Mouse (Mus musculus): ENCODE measurements around the gene Cul3. TPM values are rescaled to one million over a fixed set of nuclear protein-coding genes. Genes with fewer than 3 reads are reported as not detected.
A peak's percentile ranks its signal among the peaks of the same experiment; 100 is the strongest.

Gene Cul3
- polyA plus RNA-seq, 1 experiment from 2014 or later, result 16.7 TPM

GRCm38 (mm10) chr1:80258632-80259031, 81.6 kb downstream of the Cul3 start:
- Histone ChIP-seq H3K4me1 (ENCODE audit: insufficient read depth) (no peaks in the 10 kb centered on the region), H3K9ac (replicated peaks) (no peak overlapping the region), H3K4me2 (ENCODE audit: low read depth, low read length) (no peak overlapping the region), H3K27ac (ENCODE audit: low read depth) (no peak overlapping the region), H3K4me3 (ENCODE audit: low read depth, low read length) (no peak overlapping the region), H3K36me3 (replicated peaks; ENCODE audit: insufficient read depth, low read length) (no peaks in the 10 kb centered on the region), H3K9me3 (ENCODE audit: low read length) (no peaks in the 10 kb centered on the region), H3K27me3 (ENCODE audit: insufficient read depth, low read length) (no peaks in the 10 kb centered on the region)
- TF ChIP-seq EP300 (IDR thresholded peaks at IDR 0.05; ENCODE audit: low read depth) (no peak), CTCF (IDR thresholded peaks at IDR 0.05; ENCODE audit: low read depth) (no peak)
- DNase-seq, result no peak
- ATAC-seq, result peak; percentile 10; the same call in 1 of the 2 replicates
- WGBS (ENCODE audit: insufficient replicate concordance), result 78% methylated on average over 4 of the region's 4 CpGs

- H3K4me3 ChIP-seq (ENCODE audit: low read depth, low read length), result no peak overlapping the region
- TF ChIP-seq CTCF (IDR thresholded peaks at IDR 0.05; ENCODE audit: low read depth), result no peak
- TF ChIP-seq EP300 (IDR thresholded peaks at IDR 0.05; ENCODE audit: low read depth), result no peak
- no peaks in the 10 kb centered on the region for H3K9me3 ChIP-seq (ENCODE audit: low read length)
- no peak overlapping the region for H3K4me2 ChIP-seq (ENCODE audit: low read depth, low read length)
- H3K27me3 ChIP-seq (ENCODE audit: insufficient read depth, low read length), result no peaks in the 10 kb centered on the region
- no peak overlapping the region for H3K27ac ChIP-seq (ENCODE audit: low read depth)
- no peak overlapping the region for H3K9ac ChIP-seq (replicated peaks)
- ATAC-seq (no peak), DNase-seq (no peak)
- H3K4me1 ChIP-seq (ENCODE audit: insufficient read depth), result no peaks in the 10 kb centered on the region
- no peaks in the 10 kb centered on the region for H3K36me3 ChIP-seq (replicated peaks; ENCODE audit: insufficient read depth, low read length)
Measured at GRCm38 (mm10) chr1:80253309-80253708, 87.0 kb downstream of the Cul3 start.

- H3K4me2 ChIP-seq (ENCODE audit: low read depth, low read length), result no peak overlapping the region
- no peak overlapping the region for H3K4me3 ChIP-seq (ENCODE audit: low read depth, low read length)
- H3K27ac ChIP-seq (ENCODE audit: low read depth), result no peak overlapping the region
- H3K4me1 ChIP-seq (ENCODE audit: insufficient read depth), result no peaks in the 10 kb centered on the region; the same call in 1 of the 2 replicates
- 75% methylated on average over 5 of the region's 5 CpGs for WGBS (ENCODE audit: insufficient replicate concordance)
- no peaks in the 10 kb centered on the region for H3K27me3 ChIP-seq (ENCODE audit: insufficient read depth, low read length)
- DNase-seq (no peak), ATAC-seq (no peak)
- no peak overlapping the region for H3K9ac ChIP-seq (replicated peaks)
- no peaks in the 10 kb centered on the region for H3K9me3 ChIP-seq (ENCODE audit: low read length)
- TF ChIP-seq CTCF (IDR thresholded peaks at IDR 0.05; ENCODE audit: low read depth) (no peak), EP300 (IDR thresholded peaks at IDR 0.05; ENCODE audit: low read depth) (no peak)
- no peaks in the 10 kb centered on the region for H3K36me3 ChIP-seq (replicated peaks; ENCODE audit: insufficient read depth, low read length)
Measured at GRCm38 (mm10) chr1:80250247-80250646, 90.0 kb downstream of the Cul3 start.

GRCm38 (mm10) chr1:80247131-80247530, 93.1 kb downstream of the Cul3 start:
- Histone ChIP-seq H3K9ac (replicated peaks) (no peak overlapping the region), H3K36me3 (replicated peaks; ENCODE audit: insufficient read depth, low read length) (no peaks in the 10 kb centered on the region), H3K27ac (ENCODE audit: low read depth) (no peak overlapping the region), H3K27me3 (ENCODE audit: insufficient read depth, low read length) (no peaks in the 10 kb centered on the region), H3K4me3 (ENCODE audit: low read depth, low read length) (no peak overlapping the region), H3K9me3 (ENCODE audit: low read length) (no peaks in the 10 kb centered on the region), H3K4me2 (ENCODE audit: low read depth, low read length) (no peak overlapping the region), H3K4me1 (ENCODE audit: insufficient read depth) (no peaks in the 10 kb centered on the region; the same call in 1 of the 2 replicates)
- DNase-seq, result no peak
- no peak for ATAC-seq
- TF ChIP-seq CTCF (IDR thresholded peaks at IDR 0.05; ENCODE audit: low read depth) (no peak), EP300 (IDR thresholded peaks at IDR 0.05; ENCODE audit: low read depth) (no peak)

- H3K4me2 ChIP-seq (ENCODE audit: low read depth, low read length), result no peak overlapping the region
- WGBS (ENCODE audit: insufficient replicate concordance), result 37% methylated on average over 3 of the region's 3 CpGs
- DNase-seq, result no peak
- H3K9ac ChIP-seq (replicated peaks), result no peak overlapping the region
- no peak overlapping the region for H3K4me3 ChIP-seq (ENCODE audit: low read depth, low read length)
- 0 out of 2 replicates have a peak overlapping the region, but pooled peaks have one; percentile 7 for H3K27ac ChIP-seq (ENCODE audit: low read depth)
- H3K9me3 ChIP-seq (ENCODE audit: low read length), result no peaks in the 10 kb centered on the region
- no peaks in the 10 kb centered on the region for H3K36me3 ChIP-seq (replicated peaks; ENCODE audit: insufficient read depth, low read length)
- H3K27me3 ChIP-seq (ENCODE audit: insufficient read depth, low read length), result no peaks in the 10 kb centered on the region
- no peaks in the 10 kb centered on the region; the same call in 1 of the 2 replicates for H3K4me1 ChIP-seq (ENCODE audit: insufficient read depth)
- TF ChIP-seq EP300 (IDR thresholded peaks at IDR 0.05; ENCODE audit: low read depth), result no peak
- peak; percentile 35 for TF ChIP-seq CTCF (IDR thresholded peaks at IDR 0.05; ENCODE audit: low read depth)
- peak; percentile 87 for ATAC-seq
Measured at GRCm38 (mm10) chr1:80244123-80244522, 96.2 kb downstream of the Cul3 start.

GRCm38 (mm10) chr1:80241579-80241978, 98.7 kb downstream of the Cul3 start:
- H3K4me2 ChIP-seq (ENCODE audit: low read depth, low read length), result no peak overlapping the region
- no peaks in the 10 kb centered on the region for H3K36me3 ChIP-seq (replicated peaks; ENCODE audit: insufficient read depth, low read length)
- DNase-seq (no peak), ATAC-seq (no peak)
- no peak overlapping the region for H3K4me3 ChIP-seq (ENCODE audit: low read depth, low read length)
- H3K27me3 ChIP-seq (ENCODE audit: insufficient read depth, low read length), result no peaks in the 10 kb centered on the region
- no peaks in the 10 kb centered on the region for H3K9me3 ChIP-seq (ENCODE audit: low read length)
- H3K27ac ChIP-seq (ENCODE audit: low read depth), result no peak overlapping the region
- no peaks in the 10 kb centered on the region for H3K4me1 ChIP-seq (ENCODE audit: insufficient read depth)
- TF ChIP-seq EP300 (IDR thresholded peaks at IDR 0.05; ENCODE audit: low read depth) (no peak), CTCF (IDR thresholded peaks at IDR 0.05; ENCODE audit: low read depth) (no peak)
- H3K9ac ChIP-seq (replicated peaks), result no peak overlapping the region
- 85% methylated on average over 6 of the region's 6 CpGs for WGBS (ENCODE audit: insufficient replicate concordance)

All from liver, postnatal 0 days (tissue).